In genomic region chr9:43959541-43959940, GRCm38 (mm10) we compare ENCODE assay signal across 9 mouse cellular contexts.
DNase-seq lines count a peak whose midpoint lies in the region; ATAC-seq lines count a peak whose summit lies in the region.
"Had no signal": no experiment of that assay in that cellular context is flagged by ENCODE, and none has a peak within 500 bp of the region (broad histone marks: within the 10 kb centered on the region; RNA-seq: fewer than 3 reads in every experiment).

No protein-coding gene starts in this region.

- H3K4me1 ChIP-seq in hindbrain, embryonic 11.5 days (replicated peaks; ENCODE audit: control insufficient read depth, insufficient read depth, low read length) = no peaks in the 10 kb centered on the region
- no peaks in the 10 kb centered on the region for H3K4me1 ChIP-seq in hindbrain, embryonic 16.5 days (ENCODE audit: control insufficient read depth, insufficient read depth, low read depth, low read length)
- H3K4me1 ChIP-seq: limb, embryonic 12.5 days had no signal

- 31% methylated on average over 9 of the region's 9 CpGs for WGBS in hindbrain, embryonic 11.5 days
- WGBS in hindbrain, embryonic 16.5 days = 22% methylated on average over 9 of the region's 9 CpGs

- no peaks in the 10 kb centered on the region for H3K36me3 ChIP-seq in hindbrain, embryonic 11.5 days (ENCODE audit: control insufficient read depth, insufficient read depth, low read length)
- H3K36me3 ChIP-seq in hindbrain, embryonic 16.5 days (ENCODE audit: control insufficient read depth, insufficient read depth, low read length) = no peaks in the 10 kb centered on the region
- H3K36me3 ChIP-seq: limb, embryonic 12.5 days had no signal

- H3K4me3 ChIP-seq in hindbrain, embryonic 11.5 days (ENCODE audit: low read depth, low read length) = no peak overlapping the region
- H3K4me3 ChIP-seq in hindbrain, embryonic 16.5 days (ENCODE audit: low read length) = no peak overlapping the region
- H3K4me3 ChIP-seq: limb, embryonic 12.5 days had no signal

- peak; percentile 82 for DNase-seq in hindbrain, embryonic 11.5 days (ENCODE audit: low spot score)
- peak; percentile 9 for DNase-seq in B cell, adult 2 months
- peak; percentile 41 for DNase-seq in adrenal gland, adult 2 months
- peak; percentile 29 to 74 for DNase-seq in kidney, postnatal 36 days
- peak; percentile 46 for DNase-seq in thymus, postnatal 0 days (ENCODE audit: low spot score)
- no peak for DNase-seq in cerebellum, adult 11 months
- no peak for DNase-seq in cerebellum, adult 11-12 months

- no peaks in the 10 kb centered on the region for H3K27me3 ChIP-seq in hindbrain, embryonic 11.5 days (ENCODE audit: control insufficient read depth, insufficient read depth, low read length)
- H3K27me3 ChIP-seq in hindbrain, embryonic 16.5 days (replicated peaks; ENCODE audit: control insufficient read depth, insufficient read depth, low read length) = no peaks in the 10 kb centered on the region

- no peak for ATAC-seq in hindbrain, embryonic 11.5 days (ENCODE audit: low FRiP score)
- no peak for ATAC-seq in hindbrain, embryonic 16.5 days

- H3K27ac ChIP-seq in hindbrain, embryonic 11.5 days (ENCODE audit: low read depth, low read length) = no peak overlapping the region
- no peak overlapping the region for H3K27ac ChIP-seq in hindbrain, embryonic 16.5 days (ENCODE audit: low read depth, low read length)
- H3K27ac ChIP-seq: limb, embryonic 12.5 days had no signal

- no peak overlapping the region for H3K9ac ChIP-seq in hindbrain, embryonic 11.5 days (ENCODE audit: low read depth, low read length)
- H3K9ac ChIP-seq in hindbrain, embryonic 16.5 days (ENCODE audit: low read depth, low read length) = no peak overlapping the region
- H3K9ac ChIP-seq: limb, embryonic 12.5 days had no signal

- no peaks in the 10 kb centered on the region for H3K9me3 ChIP-seq in hindbrain, embryonic 11.5 days (ENCODE audit: control insufficient read depth, low read length)
- no peaks in the 10 kb centered on the region for H3K9me3 ChIP-seq in hindbrain, embryonic 16.5 days (ENCODE audit: control insufficient read depth, low read length)
- H3K9me3 ChIP-seq: limb, embryonic 12.5 days had no signal

- no peak overlapping the region for H3K4me2 ChIP-seq in hindbrain, embryonic 11.5 days (replicated peaks; ENCODE audit: low read depth, low read length)
- H3K4me2 ChIP-seq in hindbrain, embryonic 16.5 days (ENCODE audit: low read length) = no peak overlapping the region
- H3K4me2 ChIP-seq: limb, embryonic 12.5 days had no signal

Comparison
In these comparisons a context has a peak if more than half of its experiments do, and no peak if none do; other contexts are left out.
1. DNase-seq: peak in hindbrain, embryonic 11.5 days (single experiment), B cell, adult 2 months (2 of 2), adrenal gland, adult 2 months (single experiment), kidney, postnatal 36 days (2 of 2) and thymus, postnatal 0 days (single experiment); none in cerebellum, adult 11 months (single experiment) and cerebellum, adult 11-12 months (single experiment).